Mouse (Mus musculus) lung, postnatal 0 days (tissue): ENCODE measurements around the gene Tspan3.

ENCODE experiments used
- CTCF ChIP-seq: IDR thresholded peaks from 2 replicates; pipeline ENCODE4 v1.5.1; 2016; ENCODE audit warnings: antibody characterized with exemption, mild to moderate bottlenecking
- EP300 ChIP-seq: IDR thresholded peaks from 2 replicates; pipeline ENCODE4 v1.6.1; 2016; ENCODE audit warnings: antibody characterized with exemption, mild to moderate bottlenecking, control low read depth

DNA sequence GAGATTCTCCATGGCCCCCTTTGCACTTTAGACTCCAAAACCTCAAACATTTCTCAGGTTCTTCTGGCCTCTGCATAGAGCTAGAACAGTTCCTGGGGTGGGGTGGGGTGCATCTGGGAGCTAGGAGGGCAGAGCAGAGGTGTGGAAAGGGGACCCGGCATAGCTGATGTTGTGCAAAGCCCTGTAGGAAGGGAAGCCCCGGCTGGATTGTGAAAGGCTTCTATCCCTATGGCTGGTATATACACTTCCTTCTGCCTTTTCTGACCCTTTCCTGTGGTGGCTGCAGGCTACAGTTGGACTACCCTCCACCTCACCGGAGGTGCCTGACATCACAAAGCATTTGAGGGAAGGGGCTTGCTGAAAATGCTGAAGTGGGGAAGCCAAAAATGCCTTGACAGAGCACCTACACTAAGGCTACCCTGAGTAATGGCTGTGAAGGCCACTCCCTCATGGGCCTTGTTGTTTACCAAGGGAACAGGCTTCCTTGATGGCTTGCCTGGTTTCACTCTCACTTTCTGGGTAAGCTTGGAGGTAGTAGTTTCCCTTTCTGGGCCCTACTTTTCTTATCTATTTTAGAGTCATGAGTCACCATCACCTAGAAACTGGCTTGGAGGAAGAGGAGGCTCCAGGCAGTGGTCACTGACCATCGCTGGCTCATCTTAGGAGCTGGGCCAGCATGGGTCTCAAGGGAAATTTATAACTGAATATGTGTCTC is 67.5 kb downstream of the Tspan3 start:
- TF ChIP-seq EP300 (no peak), CTCF (no peak)
